Mouse (Mus musculus) bone marrow macrophage, adult 2 months (primary cell): ENCODE measurements around the gene Stx17.

Source experiments
- CTCF ChIP-seq: IDR thresholded peaks from 2 replicates; pipeline ENCODE4 v1.5.1; 2012; ENCODE audit warnings: low read depth, mild to moderate bottlenecking, low read length, moderate library complexity
- POLR2A ChIP-seq: IDR thresholded peaks from 2 replicates; pipeline ENCODE4 v1.6.1; 2012; ENCODE audit warnings: mild to moderate bottlenecking, low read depth, low read length, borderline replicate concordance

GRCm38 (mm10) chr4:48181366-48181765 lies 56.7 kb downstream of the Stx17 start:
- TF ChIP-seq CTCF (no peak), POLR2A (no peak)
